Mouse (Mus musculus): ENCODE measurements at regions not wholly inside any gene's neighbourhood (a gene's known extent, or its start where the extent isn't known, plus 50 kb on each side); places are given as distances from the start of the nearest gene placed in this dataset.

GRCm38 (mm10) chr11:31732342-31732741 lies 60.7 kb upstream of the Bod1 start:
- Histone ChIP-seq H3K27ac (ENCODE audit: insufficient read depth, low read length) (no peak overlapping the region), H3K4me3 (replicated peaks; ENCODE audit: insufficient read depth, low read depth, low read length) (no peak overlapping the region), H3K27me3 (ENCODE audit: control insufficient read depth, insufficient read depth, low read length) (no peaks in the 10 kb centered on the region), H3K4me1 (ENCODE audit: control insufficient read depth, insufficient read depth, low read length) (peaks cover 25% of the 10 kb centered on the region)
- DNase-seq: no peak
- no peak for TF ChIP-seq CTCF (IDR thresholded peaks at IDR 0.05; ENCODE audit: borderline replicate concordance, insufficient read depth, low read depth, low read length)
- no peak for TF ChIP-seq POLR2A (IDR thresholded peaks at IDR 0.05; ENCODE audit: borderline replicate concordance, insufficient read depth, low read length)
- 87% methylated on average over 3 of the region's 3 CpGs for WGBS

- H3K27ac ChIP-seq (ENCODE audit: insufficient read depth, low read length): no peak overlapping the region
- H3K4me3 ChIP-seq (replicated peaks; ENCODE audit: insufficient read depth, low read depth, low read length): no peak overlapping the region
- peaks cover 26% of the 10 kb centered on the region for H3K4me1 ChIP-seq (ENCODE audit: control insufficient read depth, insufficient read depth, low read length)
- no peaks in the 10 kb centered on the region for H3K27me3 ChIP-seq (ENCODE audit: control insufficient read depth, insufficient read depth, low read length)
- no peak for DNase-seq
- 95% methylated on average over 1 of the region's 1 CpGs for WGBS
- no peak for TF ChIP-seq CTCF (IDR thresholded peaks at IDR 0.05; ENCODE audit: borderline replicate concordance, insufficient read depth, low read depth, low read length)
- TF ChIP-seq POLR2A (IDR thresholded peaks at IDR 0.05; ENCODE audit: borderline replicate concordance, insufficient read depth, low read length): no peak
Measured at GRCm38 (mm10) chr11:31732958-31733357, 61.3 kb upstream of the Bod1 start.

- Histone ChIP-seq H3K4me1 (ENCODE audit: control insufficient read depth, insufficient read depth, low read length) (peaks cover 36% of the 10 kb centered on the region), H3K27ac (ENCODE audit: insufficient read depth, low read length) (peak overlapping the region; percentile 26; the same call in 1 of the 2 replicates), H3K27me3 (ENCODE audit: control insufficient read depth, insufficient read depth, low read length) (no peaks in the 10 kb centered on the region), H3K4me3 (replicated peaks; ENCODE audit: insufficient read depth, low read depth, low read length) (no peak overlapping the region)
- TF ChIP-seq POLR2A (IDR thresholded peaks at IDR 0.05; ENCODE audit: borderline replicate concordance, insufficient read depth, low read length): no peak
- no peak for TF ChIP-seq CTCF (IDR thresholded peaks at IDR 0.05; ENCODE audit: borderline replicate concordance, insufficient read depth, low read depth, low read length)
- 5% methylated on average over 4 of the region's 4 CpGs for WGBS
- DNase-seq: peak; percentile 44 to 46
Measured at GRCm38 (mm10) chr11:31734091-31734490, 62.4 kb upstream of the Bod1 start.

GRCm38 (mm10) chr11:31735257-31735656 lies 63.6 kb upstream of the Bod1 start:
- TF ChIP-seq POLR2A (IDR thresholded peaks at IDR 0.05; ENCODE audit: borderline replicate concordance, insufficient read depth, low read length) (no peak), CTCF (IDR thresholded peaks at IDR 0.05; ENCODE audit: borderline replicate concordance, insufficient read depth, low read depth, low read length) (no peak)
- Histone ChIP-seq H3K27me3 (ENCODE audit: control insufficient read depth, insufficient read depth, low read length) (no peaks in the 10 kb centered on the region), H3K4me3 (replicated peaks; ENCODE audit: insufficient read depth, low read depth, low read length) (no peak overlapping the region), H3K27ac (ENCODE audit: insufficient read depth, low read length) (no peak overlapping the region), H3K4me1 (ENCODE audit: control insufficient read depth, insufficient read depth, low read length) (peaks cover 31% of the 10 kb centered on the region)
- DNase-seq: no peak
- WGBS: over 99% methylated on average over 6 of the region's 6 CpGs

GRCm38 (mm10) chr11:31736086-31736485 lies 64.4 kb upstream of the Bod1 start:
- no peak for DNase-seq
- Histone ChIP-seq H3K27ac (ENCODE audit: insufficient read depth, low read length) (no peak overlapping the region), H3K4me3 (replicated peaks; ENCODE audit: insufficient read depth, low read depth, low read length) (no peak overlapping the region), H3K4me1 (ENCODE audit: control insufficient read depth, insufficient read depth, low read length) (peaks cover 31% of the 10 kb centered on the region), H3K27me3 (ENCODE audit: control insufficient read depth, insufficient read depth, low read length) (no peaks in the 10 kb centered on the region)
- TF ChIP-seq CTCF (IDR thresholded peaks at IDR 0.05; ENCODE audit: borderline replicate concordance, insufficient read depth, low read depth, low read length): no peak
- TF ChIP-seq POLR2A (IDR thresholded peaks at IDR 0.05; ENCODE audit: borderline replicate concordance, insufficient read depth, low read length): no peak

- no peak for TF ChIP-seq CTCF (IDR thresholded peaks at IDR 0.05; ENCODE audit: borderline replicate concordance, insufficient read depth, low read depth, low read length)
- no peak for TF ChIP-seq POLR2A (IDR thresholded peaks at IDR 0.05; ENCODE audit: borderline replicate concordance, insufficient read depth, low read length)
- Histone ChIP-seq H3K27ac (ENCODE audit: insufficient read depth, low read length) (no peak overlapping the region), H3K4me1 (ENCODE audit: control insufficient read depth, insufficient read depth, low read length) (peaks cover 31% of the 10 kb centered on the region), H3K4me3 (replicated peaks; ENCODE audit: insufficient read depth, low read depth, low read length) (no peak overlapping the region), H3K27me3 (ENCODE audit: control insufficient read depth, insufficient read depth, low read length) (no peaks in the 10 kb centered on the region)
- 90% methylated on average over 4 of the region's 4 CpGs for WGBS
- no peak for DNase-seq
Measured at GRCm38 (mm10) chr11:31736556-31737089, 64.9 kb upstream of the Bod1 start.

- TF ChIP-seq CTCF (IDR thresholded peaks at IDR 0.05; ENCODE audit: borderline replicate concordance, insufficient read depth, low read depth, low read length) (no peak), POLR2A (IDR thresholded peaks at IDR 0.05; ENCODE audit: borderline replicate concordance, insufficient read depth, low read length) (no peak)
Measured at GRCm38 (mm10) chr11:31738148-31739021, 66.7 kb upstream of the Bod1 start.

GRCm38 (mm10) chr11:31740409-31740808 lies 68.7 kb upstream of the Bod1 start:
- no peaks in the 10 kb centered on the region for H3K27me3 ChIP-seq (ENCODE audit: control insufficient read depth, insufficient read depth, low read length)
- H3K27ac ChIP-seq (ENCODE audit: insufficient read depth, low read length): no peak overlapping the region
- DNase-seq: no peak
- TF ChIP-seq CTCF (IDR thresholded peaks at IDR 0.05; ENCODE audit: borderline replicate concordance, insufficient read depth, low read depth, low read length) (no peak), POLR2A (IDR thresholded peaks at IDR 0.05; ENCODE audit: borderline replicate concordance, insufficient read depth, low read length) (no peak)
- WGBS: 83% methylated on average over 5 of the region's 5 CpGs
- peaks cover 13% of the 10 kb centered on the region for H3K4me1 ChIP-seq (ENCODE audit: control insufficient read depth, insufficient read depth, low read length)
- no peak overlapping the region for H3K4me3 ChIP-seq (replicated peaks; ENCODE audit: insufficient read depth, low read depth, low read length)

More at GRCm38 (mm10) chr11:31738148-31739021, 66.7 kb upstream of the Bod1 start:
- no peak overlapping the region for H3K4me3 ChIP-seq (replicated peaks; ENCODE audit: insufficient read depth, low read depth, low read length)
- DNase-seq: peak; percentile 49 to 50
- WGBS: 33% methylated on average over 5 of the region's 5 CpGs
- H3K4me1 ChIP-seq (ENCODE audit: control insufficient read depth, insufficient read depth, low read length): peaks cover 27% of the 10 kb centered on the region
- H3K27ac ChIP-seq (ENCODE audit: insufficient read depth, low read length): peak overlapping the region; percentile 40; the same call in 1 of the 2 replicates
- H3K27me3 ChIP-seq (ENCODE audit: control insufficient read depth, insufficient read depth, low read length): no peaks in the 10 kb centered on the region
